Mouse (Mus musculus) heart, postnatal 0 days (tissue): ENCODE data around the gene Hoxa11.

Experiments
- CTCF ChIP-seq: IDR thresholded peaks from 2 replicates; pipeline ENCODE4 v1.5.1; 2016; ENCODE audit warnings: antibody characterized with exemption, control low read depth, low read depth
- EP300 ChIP-seq: IDR thresholded peaks from 2 replicates; pipeline ENCODE4 v1.6.1; 2016; ENCODE audit warnings: antibody characterized with exemption, low read depth

DNA sequence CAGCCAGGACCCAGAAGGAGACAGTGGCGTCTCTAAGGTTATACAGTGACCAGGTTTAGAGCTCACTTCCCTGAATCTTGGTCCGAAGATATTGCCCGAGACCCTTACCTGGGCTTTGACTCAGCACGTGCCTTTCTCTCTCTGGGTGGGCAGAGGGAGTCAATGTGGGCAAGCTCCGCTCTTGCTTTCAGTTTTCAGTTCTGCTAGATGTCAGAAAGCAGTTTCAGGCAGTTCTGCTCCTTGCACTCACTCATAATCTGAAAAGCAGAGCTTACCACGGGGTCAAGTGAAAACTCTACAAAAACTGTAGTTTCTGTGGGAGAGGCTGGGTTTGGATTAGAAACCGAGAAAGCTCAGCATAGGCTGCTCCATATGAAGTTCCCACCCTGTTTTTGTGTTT lies 46.7 kb upstream of the Hoxa11 start:
- TF ChIP-seq CTCF (no peak), EP300 (no peak)
